Mouse (Mus musculus) heart, adult 8-10 months (tissue): ENCODE measurements around the gene Hbq1a. TPM values are rescaled to one million over a fixed set of nuclear protein-coding genes. Genes with fewer than 3 reads are reported as not detected.
A peak's percentile ranks its signal among the peaks of the same experiment; 100 is the strongest.

Experiments used
- DNase-seq: peaks from one replicate; pipeline ENCODE4 v3.0.0; 2022; ENCODE audit warnings: low spot score
- total RNA-seq, 4 experiments: library from RNA; stranded (reverse); gene quantifications; 2 replicates each; pipeline ENCODE4 v1.2.4; 2022

The Hbq1a gene
- total RNA-seq, 4 experiments from 2014 or later, result 0.83 TPM; not detected in 3

- peak; percentile 34 for DNase-seq
Measured at GRCm38 (mm10) chr11:32321196-32321565, 21.3 kb downstream of the Hbq1a start.

- DNase-seq, result peak; percentile 85
Measured at GRCm38 (mm10) chr11:32324609-32325008, 24.7 kb downstream of the Hbq1a start.

- no peak for DNase-seq
Measured at GRCm38 (mm10) chr11:32331075-32331474, 31.2 kb downstream of the Hbq1a start.

GRCm38 (mm10) chr11:32331861-32332260 lies 32.0 kb downstream of the Hbq1a start:
- no peak for DNase-seq

- DNase-seq, result no peak
Measured at GRCm38 (mm10) chr11:32333235-32333634, 33.4 kb downstream of the Hbq1a start.

- DNase-seq, result no peak
Measured at GRCm38 (mm10) chr11:32336435-32336907, 36.6 kb downstream of the Hbq1a start.

GRCm38 (mm10) chr11:32339131-32339531 lies 39.3 kb downstream of the Hbq1a start:
- DNase-seq, result peak; percentile 70

GRCm38 (mm10) chr11:32340476-32341473 lies 40.9 kb downstream of the Hbq1a start:
- no peak for DNase-seq

- no peak for DNase-seq
Measured at GRCm38 (mm10) chr11:32342770-32343191, 42.9 kb downstream of the Hbq1a start.

GRCm38 (mm10) chr11:32343350-32343749 lies 43.5 kb downstream of the Hbq1a start:
- no peak for DNase-seq

GRCm38 (mm10) chr11:32345504-32346297 lies 45.8 kb downstream of the Hbq1a start:
- no peak for DNase-seq

- no peak for DNase-seq
Measured at GRCm38 (mm10) chr11:32347264-32347606, 47.4 kb downstream of the Hbq1a start.

- no peak for DNase-seq
Measured at GRCm38 (mm10) chr11:32347607-32348432, 48.0 kb downstream of the Hbq1a start, which contains the start of gene Sh3pxd2b. Gene Sh3pxd2b, plus strand, starts transcription at chr11:32347820.

GRCm38 (mm10) chr11:32348433-32349283 lies 48.8 kb downstream of the Hbq1a start:
- no peak for DNase-seq

GRCm38 (mm10) chr11:32349284-32349953 lies 49.5 kb downstream of the Hbq1a start:
- no peak for DNase-seq

Other genes starting within 250 kb of the Hbq1a start
- gene Il9r, start 99.8 kb upstream of the Hbq1a start, total RNA-seq, result under 1 TPM in 3 of 4 experiments, not detected in 1; 0.05 to 0.40 (median 0.09) TPM
- 10 to 100 TPM in 3 of 4 experiments, 1 to 10 TPM in 1; 9.7 to 14.0 (median 11.8) TPM for gene Snrnp25, start 94.7 kb upstream of the Hbq1a start, total RNA-seq
- 10 to 100 TPM; 20.4 to 26.8 (median 23.0) TPM for gene Rhbdf1, start 77.8 kb upstream of the Hbq1a start, total RNA-seq
- 1 to 10 TPM; 5.5 to 7.7 (median 6.2) TPM for gene Mpg, start 73.6 kb upstream of the Hbq1a start, total RNA-seq
- gene Nprl3, start 32.4 kb upstream of the Hbq1a start, total RNA-seq, result 10 to 100 TPM; 27.3 to 29.9 (median 28.3) TPM
- not detected for gene Hba-x, start 23.7 kb upstream of the Hbq1a start, total RNA-seq
- gene Hba-a1, start 16.6 kb upstream of the Hbq1a start, total RNA-seq, result over 10,000 TPM in 1 of 4 experiments, 1,000 to 10,000 TPM in 3; 1,679 to 11,117 (median 2,615) TPM
- gene Hbq1b, start 13.1 kb upstream of the Hbq1a start, total RNA-seq, result 1 to 10 TPM in 1 of 4 experiments, under 1 TPM in 1, not detected in 2; 0.52 to 1.6 TPM
- gene Hba-a2, start 3.6 kb upstream of the Hbq1a start, total RNA-seq, result 1,000 to 10,000 TPM; 1,411 to 8,978 (median 2,103) TPM
- 1 to 10 TPM; 2.3 to 4.9 (median 3.3) TPM for gene Sh3pxd2b, start 47.8 kb downstream of the Hbq1a start, total RNA-seq
- 1 to 10 TPM; 3.0 to 4.4 (median 3.7) TPM for gene Ubtd2, start 155.3 kb downstream of the Hbq1a start, total RNA-seq
- not detected for gene Efcab9, start 232.0 kb downstream of the Hbq1a start, total RNA-seq
- gene Stk10, start 233.2 kb downstream of the Hbq1a start, total RNA-seq, result 1 to 10 TPM; 6.6 to 9.2 (median 8.7) TPM